Mouse (Mus musculus): ENCODE data around the gene Fam69b.

Fam69b gene

GRCm38 (mm10) chr2:26598462-26598861 is 29.8 kb upstream of the Fam69b start:
- DNase-seq (ENCODE audit: inconsistent ontology term) = no peak

DNA sequence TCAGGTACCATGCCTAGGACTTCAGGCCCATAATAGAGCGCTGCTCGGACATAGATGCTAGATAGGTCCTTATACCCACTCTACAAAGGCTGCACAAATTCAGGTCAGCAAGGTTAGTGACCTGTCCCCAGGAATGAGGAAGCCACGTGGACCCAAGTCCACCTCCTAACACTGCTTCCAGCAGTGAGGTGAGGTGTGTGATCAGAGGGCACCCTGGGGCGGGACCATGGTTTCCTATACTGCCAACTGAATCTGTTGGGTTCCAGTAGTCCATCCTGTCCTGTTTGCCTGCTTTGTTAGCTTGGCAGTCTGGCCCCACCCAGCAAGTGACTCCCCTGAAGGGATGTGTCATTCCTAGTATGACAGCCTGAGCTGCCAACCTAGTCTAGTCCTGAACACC is 28.3 kb upstream of the Fam69b start:
- DNase-seq (ENCODE audit: inconsistent ontology term) = no peak

GRCm38 (mm10) chr2:26600664-26601063 is 27.6 kb upstream of the Fam69b start:
- DNase-seq (ENCODE audit: inconsistent ontology term) = no peak

DNA sequence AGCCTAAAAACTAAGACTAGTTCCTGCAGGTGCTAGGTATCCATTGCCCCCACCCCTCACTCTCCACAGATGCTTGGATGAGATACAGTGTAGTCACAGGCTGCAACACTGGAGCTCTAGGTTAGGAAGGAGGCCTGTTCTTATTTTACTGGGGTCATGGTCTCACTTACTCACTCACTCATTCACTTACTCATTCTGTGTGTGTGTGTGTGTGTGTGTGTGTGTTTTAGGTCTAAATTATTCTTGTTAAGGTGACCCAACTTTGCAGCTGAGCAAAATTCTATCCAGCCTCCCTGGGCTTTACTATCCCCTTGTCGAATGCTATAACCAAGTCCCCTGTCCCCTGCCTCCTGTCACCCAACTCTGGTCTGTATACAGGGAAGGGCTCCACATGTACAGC is 26.7 kb upstream of the Fam69b start:
- DNase-seq (ENCODE audit: inconsistent ontology term) = no peak

GRCm38 (mm10) chr2:26602631-26603030 is 25.6 kb upstream of the Fam69b start:
- no peak for DNase-seq (ENCODE audit: inconsistent ontology term)

GRCm38 (mm10) chr2:26603159-26603558 is 25.1 kb upstream of the Fam69b start:
- DNase-seq (ENCODE audit: inconsistent ontology term) = no peak

DNA sequence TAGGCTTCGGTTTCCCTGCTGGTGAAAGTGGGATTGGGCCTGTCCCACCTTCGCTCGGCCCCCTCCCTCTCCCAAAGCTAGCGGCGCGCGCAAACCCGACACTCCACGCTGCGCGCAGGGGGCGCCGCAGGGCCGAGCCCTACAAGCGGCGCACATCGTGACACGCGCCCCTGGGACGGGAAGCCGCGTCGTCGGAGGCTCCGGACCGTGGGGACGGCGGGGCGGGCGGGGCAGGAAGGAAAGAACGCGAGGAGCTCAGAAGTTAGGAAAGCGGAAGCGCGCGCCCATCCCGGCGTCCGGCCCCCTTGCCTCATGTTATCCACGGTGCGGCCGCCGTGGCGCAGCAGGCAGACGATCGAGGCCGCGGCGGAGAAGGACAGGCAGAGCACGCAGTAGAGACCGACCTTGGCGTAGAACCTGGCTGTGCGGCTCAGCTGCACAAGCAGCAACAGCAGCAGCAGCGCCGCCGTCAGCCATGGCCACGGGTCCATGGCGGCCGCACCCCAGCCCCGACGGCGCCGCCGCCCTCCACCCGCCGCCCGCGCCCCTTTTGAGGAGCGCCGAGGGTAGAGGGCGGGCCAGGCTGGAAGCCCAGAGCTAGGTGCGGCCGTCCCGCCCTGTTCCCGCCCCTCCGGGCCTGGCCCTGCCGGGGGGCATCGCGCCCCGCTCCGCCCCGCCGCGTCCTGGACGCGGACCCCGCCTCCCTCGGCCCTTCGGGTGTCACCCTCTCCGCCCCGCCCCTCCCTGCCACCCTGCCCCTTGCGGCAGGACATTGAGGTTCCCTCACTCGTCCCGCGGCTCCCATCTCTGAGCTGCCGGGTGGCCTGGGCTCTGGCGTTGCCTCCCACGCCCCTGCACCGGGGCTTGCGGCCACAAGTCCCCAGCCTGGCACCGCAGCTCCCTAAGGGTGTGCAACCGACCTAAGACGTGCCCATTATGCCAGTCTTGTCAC is 24.3 kb upstream of the Fam69b start, which contains the start of gene Agpat2:
TSS of gene Agpat2 (minus strand) at position 698 of the 952 bp plus-strand sequence.
- peak; percentile 90 for DNase-seq (ENCODE audit: inconsistent ontology term)

DNA sequence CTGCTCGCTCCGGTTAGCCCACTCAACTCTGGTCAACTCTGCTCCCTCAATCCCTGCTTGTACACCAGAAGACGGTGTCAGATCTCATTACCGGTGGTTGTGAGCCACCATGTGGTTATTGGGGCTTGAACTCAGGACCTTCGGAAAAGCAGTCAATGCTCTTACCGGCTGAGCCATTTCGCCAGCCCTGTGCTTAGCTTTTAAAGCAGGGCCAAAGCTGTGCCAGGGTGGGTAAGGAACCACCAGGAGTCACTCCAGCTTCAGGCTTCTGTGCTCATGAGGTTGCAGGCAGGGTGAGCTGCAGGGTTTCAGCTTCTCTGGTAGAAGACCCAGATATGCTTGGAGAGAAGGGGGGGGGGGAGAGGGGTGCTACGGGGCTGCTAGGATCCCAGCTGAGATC is 22.9 kb upstream of the Fam69b start:
- DNase-seq (ENCODE audit: inconsistent ontology term) = no peak

- no peak for DNase-seq (ENCODE audit: inconsistent ontology term)
Observed at GRCm38 (mm10) chr2:26606579-26606978, 21.7 kb upstream of the Fam69b start.

DNA sequence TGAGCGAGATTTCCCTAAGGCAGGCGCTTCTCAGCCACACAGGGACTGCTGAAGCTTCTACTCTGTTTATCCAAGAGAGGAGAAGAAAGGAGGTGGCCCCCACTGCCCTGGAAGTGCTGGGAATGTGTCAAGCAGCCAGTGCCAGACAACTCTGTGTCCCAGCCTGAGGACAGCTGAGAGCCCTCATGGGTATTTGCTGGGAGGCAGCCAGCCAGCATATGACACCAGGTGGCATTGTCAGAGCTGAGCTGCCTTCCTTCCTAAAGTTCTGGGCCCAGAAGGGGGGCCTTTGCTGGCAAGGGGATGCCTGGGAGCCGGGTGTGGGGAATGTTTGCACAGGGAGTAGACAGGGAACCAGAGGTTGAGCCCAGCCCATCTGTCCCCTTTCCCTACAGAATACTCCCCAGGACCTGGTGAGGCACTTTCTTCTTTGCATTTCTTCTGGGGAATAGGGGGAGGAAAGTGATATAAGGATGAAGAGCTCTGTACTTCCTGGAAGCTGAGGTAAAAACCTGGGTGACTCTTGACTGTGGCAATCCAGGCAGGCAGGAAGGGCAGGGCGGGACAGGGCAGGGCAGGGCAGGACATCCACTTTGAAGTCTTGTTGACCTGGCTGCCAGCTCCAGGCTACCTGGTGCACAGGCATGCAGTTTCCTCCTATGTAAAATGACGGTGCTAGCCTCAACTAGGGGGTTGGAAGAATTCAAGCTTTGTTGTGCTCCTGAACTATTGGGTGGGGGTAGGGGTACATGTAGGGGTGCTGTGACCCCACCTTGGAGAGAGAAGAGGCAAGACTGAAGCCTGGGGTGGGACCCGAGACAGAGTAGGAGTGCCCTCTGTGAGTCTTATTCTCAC is 21.0 kb upstream of the Fam69b start:
- peak; percentile 17 for DNase-seq (ENCODE audit: inconsistent ontology term)

GRCm38 (mm10) chr2:26608781-26609180 is 19.5 kb upstream of the Fam69b start:
- DNase-seq (ENCODE audit: inconsistent ontology term) = no peak

GRCm38 (mm10) chr2:26609261-26609661 is 19.0 kb upstream of the Fam69b start:
- no peak for DNase-seq (ENCODE audit: inconsistent ontology term)

GRCm38 (mm10) chr2:26610526-26610925 is 17.7 kb upstream of the Fam69b start:
- DNase-seq (ENCODE audit: inconsistent ontology term) = peak; percentile 26

DNA sequence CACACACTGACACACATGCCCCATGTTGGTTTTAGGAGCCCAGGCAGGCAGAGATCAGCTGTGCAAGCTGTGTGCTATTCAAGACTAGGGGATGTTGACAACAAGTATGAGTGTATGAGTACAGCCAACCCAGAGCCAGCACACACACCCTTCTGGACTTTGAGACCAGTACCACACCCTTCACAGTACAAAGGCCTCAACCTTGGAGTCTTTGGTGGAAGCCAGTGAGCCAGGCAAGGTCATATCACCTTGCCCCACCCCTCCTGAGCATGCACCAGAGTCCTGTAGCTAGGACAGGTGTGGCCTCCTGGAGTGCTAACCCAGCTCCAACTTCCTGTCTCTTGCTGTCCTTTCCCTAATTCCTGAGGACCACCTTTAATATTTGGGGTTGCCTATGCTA is 17.2 kb upstream of the Fam69b start:
- no peak for DNase-seq (ENCODE audit: inconsistent ontology term)

GRCm38 (mm10) chr2:26611896-26612295 is 16.4 kb upstream of the Fam69b start:
- DNase-seq (ENCODE audit: inconsistent ontology term) = no peak

DNA sequence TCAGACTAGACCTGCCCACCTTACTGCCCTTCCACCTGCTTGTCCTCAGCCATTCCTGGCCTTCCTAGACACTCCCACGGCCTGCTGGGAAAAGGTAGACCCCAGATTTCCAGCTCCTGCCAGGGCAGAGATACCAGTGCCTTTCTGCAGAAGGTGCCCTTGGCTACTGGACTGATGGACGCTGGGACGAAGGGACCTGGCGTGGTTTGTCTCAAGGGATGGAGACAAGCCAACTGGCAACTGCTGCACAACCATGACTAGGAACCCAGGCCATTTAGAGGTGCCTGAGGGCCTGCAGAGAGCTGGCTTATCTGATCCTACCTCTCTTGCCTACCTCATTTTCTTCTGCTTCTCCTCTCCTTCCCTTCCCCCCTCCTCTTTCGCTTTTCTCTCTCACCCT is 13.4 kb upstream of the Fam69b start:
- no peak for DNase-seq (ENCODE audit: inconsistent ontology term)

GRCm38 (mm10) chr2:26615459-26616124 is 12.7 kb upstream of the Fam69b start:
- no peak for DNase-seq (ENCODE audit: inconsistent ontology term)

DNA sequence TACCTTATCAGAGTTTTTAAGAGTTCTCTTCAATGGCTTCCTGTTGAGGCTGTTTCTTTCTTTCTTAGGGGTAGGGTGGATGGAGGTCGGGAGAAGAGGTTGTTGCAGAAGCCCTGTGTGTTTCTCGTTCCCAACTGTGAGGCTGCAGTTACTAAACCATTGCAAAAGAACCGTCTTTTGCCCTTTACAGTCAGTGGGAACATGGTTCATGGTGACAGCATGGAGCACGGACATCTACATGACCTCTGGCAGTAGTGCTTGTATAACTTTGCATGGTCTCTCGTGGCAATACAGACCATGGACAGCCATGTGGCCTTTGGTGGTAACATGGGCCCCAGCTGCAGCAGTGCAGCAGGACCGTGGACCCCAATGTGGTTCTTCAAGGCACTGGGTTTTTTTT is 10.9 kb upstream of the Fam69b start:
- DNase-seq (ENCODE audit: inconsistent ontology term) = no peak

DNA sequence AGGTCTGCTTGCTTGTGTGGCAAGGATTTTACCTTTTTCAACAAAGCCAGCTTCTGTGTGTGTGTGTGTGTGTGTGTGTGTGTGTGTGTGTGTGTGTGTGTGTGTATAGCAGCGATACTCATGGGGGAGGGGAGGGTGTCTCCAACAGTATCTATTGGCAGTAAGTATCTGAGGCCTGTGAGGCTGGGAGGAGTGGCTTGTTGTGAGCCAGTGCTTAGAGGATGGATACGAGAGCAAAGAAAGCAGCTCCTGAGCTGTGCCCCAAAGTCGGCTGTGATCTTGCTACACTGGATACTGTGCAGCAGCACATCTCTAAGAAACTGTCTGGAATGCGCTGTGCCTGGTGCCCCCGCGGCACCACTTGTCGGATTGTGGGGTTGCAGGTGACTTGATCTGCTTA is 10.3 kb upstream of the Fam69b start:
- no peak for DNase-seq (ENCODE audit: inconsistent ontology term)

- peak; percentile 65 for DNase-seq (ENCODE audit: inconsistent ontology term)
Observed at GRCm38 (mm10) chr2:26621246-26621645, 7.0 kb upstream of the Fam69b start.

- DNase-seq (ENCODE audit: inconsistent ontology term) = no peak
Observed at GRCm38 (mm10) chr2:26622984-26623383, 5.3 kb upstream of the Fam69b start.

GRCm38 (mm10) chr2:26625419-26625818 is 2.8 kb upstream of the Fam69b start:
- DNase-seq (ENCODE audit: inconsistent ontology term) = no peak

All from Muller cell, postnatal 12 days (primary cell).